Mouse (Mus musculus) heart, postnatal 0 days (tissue): ENCODE measurements around the gene Rbms1. TPM values are rescaled to one million over a fixed set of nuclear protein-coding genes. Genes with fewer than 3 reads are reported as not detected.
"Not testable (repeated sequence)": the region's sequence is repeated elsewhere in the genome, so short reads cannot be mapped to it uniquely, and the experiment has no call there.

Experiments
- ATAC-seq: fragments of 200-750 bp; cut with Nextera tagmentation; 2 replicates; pipeline ENCODE4 v1.8.0; 2017; ENCODE audit warnings: low read depth, moderate number of reproducible peaks, moderate library complexity; ENCODE audit not compliant: insufficient read depth
- DNase-seq: peaks from one replicate; pipeline ENCODE4 v3.0.0-alpha.2; 2016; ENCODE audit warnings: low spot score
- H3K27ac ChIP-seq: fragments of 300-500 bp; sonication (generic); 2 replicates; pipeline ENCODE4 v1.5.1; 2014; ENCODE audit warnings: low read depth, mild to moderate bottlenecking
- H3K27me3 ChIP-seq: fragments of 300-500 bp; sonication (generic); 2 replicates; pipeline ENCODE4 v1.6.1; 2014; ENCODE audit warnings: low read length, mixed read lengths; ENCODE audit not compliant: control insufficient read depth, insufficient read depth
- H3K36me3 ChIP-seq: fragments of 300-500 bp; sonication (generic); replicated peaks from 2 replicates; pipeline ENCODE4 v1.6.1; 2014; ENCODE audit warnings: low read length, mixed read lengths; ENCODE audit not compliant: control insufficient read depth, insufficient read depth
- H3K4me1 ChIP-seq: fragments of 300-500 bp; sonication (generic); 2 replicates; pipeline ENCODE4 v1.6.1; 2014; ENCODE audit warnings: antibody characterized with exemption; ENCODE audit not compliant: control insufficient read depth, insufficient read depth
- H3K4me2 ChIP-seq: fragments of 300-500 bp; sonication (generic); 2 replicates; pipeline ENCODE4 v1.6.1; 2014; ENCODE audit warnings: low read depth, mild to moderate bottlenecking, low read length, moderate library complexity
- H3K4me3 ChIP-seq: fragments of 300-500 bp; sonication (generic); 2 replicates; pipeline ENCODE4 v1.5.1; 2014; ENCODE audit warnings: low read depth, low read length
- H3K9ac ChIP-seq: fragments of 300-500 bp; sonication (generic); replicated peaks from 2 replicates; pipeline ENCODE4 v1.6.1; 2014; ENCODE audit warnings: low read depth, low read length, mixed read lengths
- H3K9me3 ChIP-seq: fragments of 300-500 bp; sonication (generic); replicated peaks from 2 replicates; pipeline ENCODE4 v1.6.1; 2016; ENCODE audit warnings: low read length; ENCODE audit not compliant: control insufficient read depth
- CTCF ChIP-seq: IDR thresholded peaks from 2 replicates; pipeline ENCODE4 v1.5.1; 2016; ENCODE audit warnings: antibody characterized with exemption, control low read depth, low read depth
- EP300 ChIP-seq: IDR thresholded peaks from 2 replicates; pipeline ENCODE4 v1.6.1; 2016; ENCODE audit warnings: antibody characterized with exemption, low read depth
- WGBS: fragments of 180-500 bp; shearing (Covaris S2); extraction: QIAGEN DNeasy Blood & Tissue Kit; methylation state at CpG from one replicate; pipeline ENCODE4 v1.1.7; 2014; 5-methylcytosine and 5-hydroxymethylcytosine counted together
- polyA plus RNA-seq: library from polyadenylated mRNA; unstranded; fragments of >200 nt; fragmentation: Nextera tagmentation; extraction: Ambion mirVana; gene quantifications from 2 replicates; pipeline ENCODE4 v1.2.1, GENCODE M21; 2015
- total RNA-seq: library from RNA; depleted of rRNA; stranded (reverse); fragments of >200 nt; gene quantifications from 2 replicates; pipeline ENCODE4 v1.2.3, GENCODE M21; 2014; ENCODE audit warnings: low replicate concordance

Gene Rbms1
- total and polyA plus RNA-seq, 2 experiments from 2014 or later = 52.8 to 56.2 TPM

DNA sequence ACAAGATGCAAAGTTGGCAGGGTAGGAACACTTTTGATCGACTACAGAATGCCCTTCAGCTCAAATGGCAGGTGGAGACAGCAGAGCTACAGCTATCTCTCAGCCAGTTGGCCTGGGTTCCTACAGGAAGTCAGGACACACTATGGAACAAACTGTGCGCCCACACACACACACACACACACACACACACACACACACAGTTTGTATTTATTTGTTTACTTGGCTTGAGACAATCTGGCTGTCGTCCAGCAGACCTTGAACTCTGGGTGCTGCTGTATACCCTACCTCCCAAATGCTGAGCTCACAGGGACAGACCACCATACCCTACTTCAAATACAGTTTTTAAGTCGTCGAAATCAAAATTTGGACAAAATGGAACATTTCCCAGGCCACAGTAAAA is 125.4 kb downstream of the Rbms1 start:
- H3K36me3 ChIP-seq = peaks cover 14% of the 10 kb centered on the region
- 41% methylated on average over 5 of the region's 5 CpGs for WGBS
- H3K4me2 ChIP-seq = no peak overlapping the region
- H3K9ac ChIP-seq = no peak overlapping the region
- no peak for DNase-seq
- H3K27ac ChIP-seq = 0 out of 2 replicates have a peak overlapping the region, but pooled peaks have one; percentile 51
- no peaks in the 10 kb centered on the region for H3K27me3 ChIP-seq
- TF ChIP-seq EP300 (no peak), CTCF (no peak)
- H3K4me1 ChIP-seq = peaks cover 45% of the 10 kb centered on the region
- H3K4me3 ChIP-seq = no peak overlapping the region
- no peaks in the 10 kb centered on the region for H3K9me3 ChIP-seq
- ATAC-seq = no peak

DNA sequence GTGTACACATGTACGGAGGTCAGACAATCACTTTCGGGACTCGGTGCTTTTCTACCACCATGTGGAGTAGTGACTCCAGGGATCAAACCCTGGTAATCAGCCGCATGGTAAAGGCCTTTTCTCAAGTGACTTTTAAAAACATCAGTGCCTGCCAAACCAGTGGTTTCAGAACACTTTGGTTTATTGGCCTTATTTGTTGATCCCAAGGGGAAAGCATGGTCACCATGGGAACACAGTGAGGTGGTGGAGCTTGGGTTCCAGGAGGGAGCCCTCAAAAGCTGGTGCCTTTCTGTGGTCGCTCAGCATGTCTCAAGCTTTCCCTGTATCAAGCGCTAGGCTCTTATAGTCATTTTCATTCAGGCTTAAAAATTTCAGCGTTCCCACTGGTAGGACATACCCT is 126.8 kb downstream of the Rbms1 start:
- no peak overlapping the region for H3K27ac ChIP-seq
- 90% methylated on average over 7 of the region's 7 CpGs for WGBS
- H3K4me3 ChIP-seq = no peak overlapping the region
- DNase-seq (no peak), ATAC-seq (no peak)
- H3K4me1 ChIP-seq = peaks cover 45% of the 10 kb centered on the region
- H3K27me3 ChIP-seq = no peaks in the 10 kb centered on the region
- H3K9me3 ChIP-seq = no peaks in the 10 kb centered on the region
- H3K9ac ChIP-seq = no peak overlapping the region
- peaks cover 10% of the 10 kb centered on the region; the same call in 1 of the 2 replicates for H3K36me3 ChIP-seq
- TF ChIP-seq CTCF = no peak
- TF ChIP-seq EP300 = no peak
- no peak overlapping the region for H3K4me2 ChIP-seq

DNA sequence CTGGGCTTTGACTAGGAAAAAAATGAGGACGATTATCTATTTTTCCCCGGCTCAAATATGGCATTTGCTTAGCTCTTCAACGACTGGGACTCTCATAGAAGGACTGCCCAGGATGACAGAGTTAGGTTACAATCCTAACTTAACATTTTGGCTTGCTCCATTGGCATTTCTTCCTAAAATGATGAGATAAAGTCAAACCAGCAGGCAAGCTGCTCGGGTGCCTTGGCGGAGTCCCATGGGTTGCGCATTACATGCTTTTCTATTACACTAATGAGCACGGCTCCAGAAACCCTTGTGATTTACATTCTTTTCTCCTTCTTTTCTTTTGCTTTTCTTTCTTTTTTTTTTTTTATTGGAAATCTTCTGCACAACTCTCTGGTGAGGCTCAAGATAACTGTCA is 128.7 kb downstream of the Rbms1 start:
- 68% methylated on average over 7 of the region's 7 CpGs for WGBS
- H3K27ac ChIP-seq = peak overlapping the region; percentile 13; the same call in 1 of the 2 replicates
- H3K9me3 ChIP-seq = no peaks in the 10 kb centered on the region

DNA sequence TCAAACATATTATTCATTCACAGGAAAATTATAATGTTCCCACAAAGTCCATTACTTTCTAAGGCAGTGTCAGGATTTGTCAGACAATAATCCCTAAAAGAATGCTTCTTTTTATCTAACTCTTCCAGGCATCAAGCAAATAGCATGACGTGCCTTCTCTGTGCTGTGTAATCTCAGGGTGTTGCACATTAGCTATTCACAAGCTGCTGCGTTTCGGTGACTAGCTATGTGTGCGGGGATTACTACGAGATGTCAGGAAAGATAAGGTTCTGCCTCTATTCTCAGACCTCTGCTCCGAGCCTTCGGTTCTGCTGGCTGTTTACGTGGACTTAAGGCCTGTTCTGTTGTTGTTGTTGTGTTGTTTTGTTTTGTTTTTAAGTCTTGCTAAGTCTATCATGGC is 130.7 kb downstream of the Rbms1 start:
- Histone ChIP-seq H3K9me3 (no peaks in the 10 kb centered on the region), H3K9ac (no peak overlapping the region), H3K4me3 (no peak overlapping the region), H3K27me3 (no peaks in the 10 kb centered on the region), H3K27ac (no peak overlapping the region), H3K4me1 (peaks cover 36% of the 10 kb centered on the region), H3K4me2 (no peak overlapping the region), H3K36me3 (0 out of 2 replicates have a peak, but pooled peaks cover 10% of the 10 kb centered on the region)
- 83% methylated on average over 8 of the region's 8 CpGs for WGBS
- no peak for TF ChIP-seq CTCF
- no peak for TF ChIP-seq EP300
- ATAC-seq (no peak), DNase-seq (no peak)

More for the DNA sequence above, 128.7 kb downstream of the Rbms1 start:
- Histone ChIP-seq H3K4me3 (no peak overlapping the region), H3K9ac (no peak overlapping the region), H3K36me3 (peaks cover 10% of the 10 kb centered on the region; the same call in 1 of the 2 replicates), H3K27me3 (no peaks in the 10 kb centered on the region), H3K4me1 (peaks cover 38% of the 10 kb centered on the region), H3K4me2 (no peak overlapping the region)
- ATAC-seq = no peak
- TF ChIP-seq EP300 = no peak
- no peak for TF ChIP-seq CTCF
- no peak for DNase-seq

DNA sequence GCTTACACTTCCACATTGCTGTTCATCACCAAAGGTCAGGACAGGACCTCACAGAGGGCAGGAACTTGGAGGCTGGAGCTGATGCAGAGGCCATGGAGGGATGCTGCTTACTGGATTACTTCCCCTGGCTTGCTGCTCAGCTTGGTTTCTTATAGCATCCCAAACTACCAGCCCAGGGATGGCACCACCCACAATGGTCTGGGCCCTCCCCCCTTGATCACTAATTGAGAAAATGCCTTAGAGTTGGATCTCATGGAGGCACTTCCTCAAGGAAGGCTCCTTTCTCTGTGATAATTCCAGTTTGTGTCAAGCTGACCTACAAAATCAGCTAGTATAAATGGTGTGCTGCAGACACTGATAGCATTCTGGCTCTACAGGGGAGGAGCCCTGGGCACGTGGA is 132.5 kb downstream of the Rbms1 start:
- H3K27ac ChIP-seq, H3K27me3 ChIP-seq, H3K4me3 ChIP-seq, DNase-seq, H3K36me3 ChIP-seq, ATAC-seq, H3K4me2 ChIP-seq, H3K9me3 ChIP-seq, H3K9ac ChIP-seq: not testable (repeated sequence)
- WGBS = 38% methylated on average over 1 of the region's 1 CpGs
- H3K4me1 ChIP-seq = peaks cover 47% of the 10 kb centered on the region

DNA sequence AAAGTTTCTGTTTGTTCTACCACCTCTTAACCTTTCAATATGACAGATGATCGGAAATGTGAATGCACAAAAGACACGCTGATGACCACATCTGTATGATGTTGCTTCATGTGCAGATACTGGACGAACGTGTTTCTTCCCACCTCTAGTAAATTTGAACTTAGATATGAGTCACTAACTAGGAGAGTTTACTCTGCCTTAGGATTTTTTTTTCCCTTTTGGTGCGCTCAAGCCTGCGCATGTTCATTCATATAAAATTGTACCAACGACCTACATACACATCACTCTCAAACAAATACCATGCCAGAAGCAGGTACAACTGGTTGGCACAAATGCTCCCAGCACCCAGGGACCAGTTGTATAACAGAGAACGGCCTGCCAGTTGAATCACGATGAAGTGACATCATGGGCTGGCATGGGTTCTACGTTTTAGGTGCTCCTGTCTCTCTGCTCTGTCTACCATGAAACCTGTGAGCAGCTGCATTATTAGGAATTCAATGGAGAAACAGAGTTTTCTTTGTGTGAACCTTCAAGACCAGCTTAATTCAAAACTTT is 134.0 kb downstream of the Rbms1 start:
- ATAC-seq (no peak), DNase-seq (no peak)
- no peak for TF ChIP-seq CTCF
- TF ChIP-seq EP300 = no peak
- Histone ChIP-seq H3K27ac (no peak overlapping the region), H3K9me3 (no peaks in the 10 kb centered on the region), H3K27me3 (no peaks in the 10 kb centered on the region), H3K9ac (no peak overlapping the region), H3K4me3 (no peak overlapping the region), H3K36me3 (0 out of 2 replicates have a peak, but pooled peaks cover 4% of the 10 kb centered on the region), H3K4me2 (no peak overlapping the region), H3K4me1 (peaks cover 37% of the 10 kb centered on the region)
- WGBS = 90% methylated on average over 10 of the region's 10 CpGs
